Mouse (Mus musculus) MEL (cell line): ENCODE measurements around the gene Oxsr1. TPM values are rescaled to one million over a fixed set of nuclear protein-coding genes. Genes with fewer than 3 reads are reported as not detected.

Experiments
- DNase-seq: peaks from one replicate; pipeline ENCODE4 v3.0.0; 2011; ENCODE audit warnings: low read depth, low spot score
- H3K27ac ChIP-seq: 2 replicates; pipeline ENCODE4 v1.5.1; 2012; ENCODE audit warnings: low read depth, mild to moderate bottlenecking, control low read depth, low read length, moderate library complexity; ENCODE audit not compliant: control insufficient read depth
- H3K27me3 ChIP-seq, 2 experiments: fragments of 150-350 bp in 1 of 2; sonication (generic) in 1 of 2; 2 replicates each; pipeline ENCODE4 v1.6.1; 2012; ENCODE audit warnings: low read length in 2 of 2, mild to moderate bottlenecking in 2 of 2, improper control_type of control experiment in 1 of 2, moderate library complexity in 1 of 2; ENCODE audit not compliant: insufficient read depth in 2 of 2, control insufficient read depth in 1 of 2
- H3K36me3 ChIP-seq, 2 experiments: 2 replicates each; pipeline ENCODE4 v1.6.1; 2012 to 2014; ENCODE audit warnings: low read length in 2 of 2, improper control_type of control experiment in 1 of 2, inconsistent platforms in 1 of 2, mild to moderate bottlenecking in 1 of 2; ENCODE audit not compliant: insufficient read depth in 2 of 2, control insufficient read depth in 1 of 2
- H3K4me1 ChIP-seq, 2 experiments: fragments of 150-350 bp in 1 of 2; sonication (generic) in 1 of 2; 2 replicates each; pipeline ENCODE4 v1.6.1; 2012; ENCODE audit warnings: low read length in 2 of 2, improper control_type of control experiment in 1 of 2, mild to moderate bottlenecking in 1 of 2; ENCODE audit not compliant: insufficient read depth in 2 of 2, control insufficient read depth in 1 of 2
- H3K4me3 ChIP-seq, 2 experiments: fragments of 150-350 bp in 1 of 2; sonication (generic) in 1 of 2; 2 replicates each; pipeline ENCODE4 v1.5.1; 2012; ENCODE audit warnings: low read depth in 2 of 2, low read length in 2 of 2, mild to moderate bottlenecking in 2 of 2, moderate library complexity in 2 of 2, control low read depth in 1 of 2, improper control_type of control experiment in 1 of 2; ENCODE audit not compliant: control insufficient read depth in 1 of 2, insufficient read depth in 1 of 2
- H3K79me2 ChIP-seq: 2 replicates; pipeline ENCODE4 v1.6.1; 2012; ENCODE audit warnings: mild to moderate bottlenecking, low read length, moderate library complexity; ENCODE audit not compliant: control insufficient read depth, poor library complexity, insufficient read depth
- H3K9ac ChIP-seq: 2 replicates; pipeline ENCODE4 v1.6.1; 2012; ENCODE audit warnings: low read depth, mild to moderate bottlenecking, control low read depth, low read length, moderate library complexity; ENCODE audit not compliant: control insufficient read depth, poor library complexity, severe bottlenecking
- H3K9me3 ChIP-seq: fragments of 150-350 bp; sonication (generic); replicated peaks from 2 replicates; pipeline ENCODE4 v1.6.1; 2012; ENCODE audit warnings: mild to moderate bottlenecking, low read length, improper control_type of control experiment, moderate library complexity; ENCODE audit not compliant: insufficient read depth
- EP300 ChIP-seq, 2 experiments: IDR thresholded peaks; 2 replicates each; pipeline ENCODE4 v1.6.1; 2011; ENCODE audit warnings: improper control_type of control experiment in 2 of 2, low read length in 2 of 2, low read depth in 1 of 2, mild to moderate bottlenecking in 1 of 2
- JUND ChIP-seq: IDR thresholded peaks from 2 replicates; pipeline ENCODE4 v1.6.1; 2011; ENCODE audit warnings: low read depth, mild to moderate bottlenecking, improper control_type of control experiment, low read length
- KAT2A ChIP-seq: conservative IDR thresholded peaks from 2 replicates; pipeline ENCODE4 v1.6.1; 2012; ENCODE audit warnings: low read depth, low read length, improper control_type of control experiment, inconsistent platforms
- MAX ChIP-seq: IDR thresholded peaks from 2 replicates; pipeline ENCODE4 v1.6.1; 2011; ENCODE audit warnings: low read length, improper control_type of control experiment
- MXI1 ChIP-seq: IDR thresholded peaks from 2 replicates; pipeline ENCODE4 v1.6.1; 2011; ENCODE audit warnings: mild to moderate bottlenecking, low read depth, low read length, improper control_type of control experiment
- MYB ChIP-seq: IDR thresholded peaks from 2 replicates; pipeline ENCODE4 v1.6.1; 2011; ENCODE audit warnings: mild to moderate bottlenecking, low read depth, low read length, improper control_type of control experiment
- RAD21 ChIP-seq: IDR thresholded peaks from 2 replicates; pipeline ENCODE4 v1.6.1; 2011; ENCODE audit warnings: mild to moderate bottlenecking, low read depth, low read length, improper control_type of control experiment
- RCOR1 ChIP-seq: IDR thresholded peaks from 2 replicates; pipeline ENCODE4 v1.6.1; 2012; ENCODE audit warnings: low read depth, mild to moderate bottlenecking, inconsistent platforms, low read length, improper control_type of control experiment
- SIN3A ChIP-seq: IDR thresholded peaks from 2 replicates; pipeline ENCODE4 v1.6.1; 2012; ENCODE audit warnings: low read length, improper control_type of control experiment, inconsistent platforms
- USF2 ChIP-seq, 2 experiments: IDR thresholded peaks; 2 replicates each; pipeline ENCODE4 v1.6.1; 2011 to 2012; ENCODE audit warnings: improper control_type of control experiment in 2 of 2, low read length in 2 of 2, borderline replicate concordance in 1 of 2, inconsistent platforms in 1 of 2, low read depth in 1 of 2, mild to moderate bottlenecking in 1 of 2; ENCODE audit not compliant: insufficient read depth in 1 of 2
- ZC3H11A ChIP-seq: IDR thresholded peaks from 2 replicates; pipeline ENCODE4 v1.6.1; 2012; ENCODE audit warnings: low read depth, mild to moderate bottlenecking, inconsistent platforms, low read length, improper control_type of control experiment
- ZMIZ1 ChIP-seq: IDR thresholded peaks from 2 replicates; pipeline ENCODE4 v1.6.1; 2012; ENCODE audit warnings: low read depth, mild to moderate bottlenecking, inconsistent platforms, low read length, improper control_type of control experiment, moderate library complexity
- ZNF384 ChIP-seq: IDR thresholded peaks from 2 replicates; pipeline ENCODE4 v1.6.1; 2012; ENCODE audit warnings: low read depth, mild to moderate bottlenecking, inconsistent platforms, low read length, improper control_type of control experiment
- polyA plus RNA-seq, 2 experiments: library from polyadenylated mRNA; stranded (reverse) in 1 of 2; unstranded in 1 of 2; fragments of >175 nt in 1 of 2; fragments of >200 nt in 1 of 2; gene quantifications; 2 replicates each; pipeline versions ENCODE4 v1.2.1 to v1.2.4; 2012; ENCODE audit warnings: low replicate concordance in 2 of 2, low read depth in 1 of 2; ENCODE audit not compliant: insufficient read length in 2 of 2, insufficient read depth in 1 of 2, missing spikeins in 1 of 2
- total RNA-seq: library from RNA; depleted of rRNA; stranded (reverse); fragments of 300-350 nt; gene quantifications from 2 replicates; pipeline ENCODE4 v1.2.3, GENCODE M21; 2012

Oxsr1 gene
- total and polyA plus RNA-seq, 3 experiments: 25.6 to 304 (median 37.6) TPM

- TF ChIP-seq MYB (no peak), MXI1 (peak; percentile 87)
Measured at GRCm38 (mm10) chr9:119328488-119328887, 6.3 kb upstream of the Oxsr1 start (continued).

DNA sequence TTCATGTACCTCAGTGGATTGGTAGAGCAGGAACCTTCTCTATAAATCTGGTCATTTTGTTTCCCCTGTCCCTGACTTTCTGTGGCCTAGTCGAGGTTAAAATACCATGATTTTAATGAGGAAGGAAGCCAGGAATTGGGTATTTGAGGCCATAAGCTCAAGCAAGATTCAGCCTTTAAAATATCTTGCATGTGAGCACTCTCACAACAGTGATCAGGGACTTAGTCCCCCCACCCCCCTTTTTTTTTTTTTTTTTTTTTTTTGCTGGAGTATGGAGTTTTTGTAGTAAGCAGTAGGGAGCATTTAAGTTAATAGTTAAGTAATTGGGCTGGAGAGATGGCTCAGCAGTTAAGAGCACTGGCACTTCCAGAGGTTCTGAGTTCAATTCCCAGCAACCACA is 1.9 kb upstream of the Oxsr1 start:
- Histone ChIP-seq H3K27me3 (no peaks in the 10 kb centered on the region), H3K4me1 (peaks cover 11 to 20% of the 10 kb centered on the region in 2 experiments), H3K9ac (peak overlapping the region; percentile 39), H3K4me3 (peak overlapping the region in 1 of 2 experiments; percentile 76; a peak in 2 of 4 replicates), H3K36me3 (peaks cover 0 to 26% of the 10 kb centered on the region in 2 experiments; a peak in 2 of 4 replicates), H3K9me3 (no peaks in the 10 kb centered on the region), H3K27ac (no peak overlapping the region), H3K79me2 (peaks cover 33% of the 10 kb centered on the region)
- no peak for TF ChIP-seq RAD21
- TF ChIP-seq EP300 (IDR thresholded peaks at IDR 0.05; ENCODE audit: low read depth in 1 of 2, low read length in 2 of 2): no peak
- TF ChIP-seq ZNF384: 0 out of 2 replicates have a peak, but pooled peaks have one; percentile 56
- TF ChIP-seq RCOR1: no peak
- no peak for TF ChIP-seq ZC3H11A
- no peak for DNase-seq

GRCm38 (mm10) chr9:119323260-119323645 is 1.0 kb upstream of the Oxsr1 start:
- Histone ChIP-seq H3K9me3 (no peaks in the 10 kb centered on the region), H3K27me3 (no peaks in the 10 kb centered on the region), H3K27ac (peak overlapping the region; percentile 96), H3K9ac (peak overlapping the region; percentile 86), H3K79me2 (peaks cover 39% of the 10 kb centered on the region), H3K36me3 (peaks cover 0 to 22% of the 10 kb centered on the region in 2 experiments; a peak in 2 of 4 replicates), H3K4me1 (peaks cover 9 to 16% of the 10 kb centered on the region in 2 experiments), H3K4me3 (peak overlapping the region; percentile 76 to 80)
- no peak for DNase-seq
- TF ChIP-seq KAT2A (no peak), ZMIZ1 (no peak)

- Histone ChIP-seq H3K9ac (peak overlapping the region; percentile 95), H3K79me2 (peaks cover 48% of the 10 kb centered on the region), H3K27ac (peak overlapping the region; percentile 97), H3K4me1 (peaks cover 4 to 9% of the 10 kb centered on the region in 2 experiments), H3K36me3 (peaks cover 0 to 15% of the 10 kb centered on the region in 2 experiments; a peak in 2 of 4 replicates), H3K27me3 (no peaks in the 10 kb centered on the region), H3K9me3 (no peaks in the 10 kb centered on the region), H3K4me3 (peak overlapping the region; percentile 66 to 84)
- TF ChIP-seq RCOR1 (no peak), SIN3A (peak; percentile 17; the same call in 1 of the 2 replicates), USF2 (IDR thresholded peaks at IDR 0.05; ENCODE audit: borderline replicate concordance in 1 of 2, insufficient read depth in 1 of 2, low read depth in 1 of 2, low read length in 2 of 2) (no peak), MAX (0 out of 2 replicates have a peak, but pooled peaks have one; percentile 10), JUND (no peak), ZNF384 (no peak)
- peak; percentile 45 for DNase-seq
Measured at GRCm38 (mm10) chr9:119321392-119322229, 616 bp downstream of the Oxsr1 start.
